Mouse (Mus musculus): ENCODE data around the gene Mrps26. TPM values are rescaled to one million over a fixed set of nuclear protein-coding genes. Genes with fewer than 3 reads are reported as not detected.

Mrps26 gene
- total and polyA plus RNA-seq, 2 experiments from 2014 or later = 46.2 to 113 TPM

GRCm38 (mm10) chr2:130529925-130530324, 33.6 kb upstream of the Mrps26 start:
- no peak overlapping the region for H3K4me3 ChIP-seq (ENCODE audit: low read depth, low read length)
- no peaks in the 10 kb centered on the region for H3K4me1 ChIP-seq (ENCODE audit: insufficient read depth)
- H3K27ac ChIP-seq (ENCODE audit: low read depth, low read length) = no peak overlapping the region
- H3K36me3 ChIP-seq (ENCODE audit: insufficient read depth) = peaks cover 68% of the 10 kb centered on the region
- no peaks in the 10 kb centered on the region for H3K9me3 ChIP-seq (ENCODE audit: low read length)
- no peak for ATAC-seq
- TF ChIP-seq CTCF (IDR thresholded peaks at IDR 0.05; ENCODE audit: low read depth) = no peak
- H3K4me2 ChIP-seq (ENCODE audit: low read depth) = no peak overlapping the region
- no peak for DNase-seq
- 74% methylated on average over 7 of the region's 7 CpGs for WGBS
- no peak overlapping the region for H3K9ac ChIP-seq
- H3K27me3 ChIP-seq (ENCODE audit: insufficient read depth, low read length) = no peaks in the 10 kb centered on the region

- Histone ChIP-seq H3K36me3 (ENCODE audit: insufficient read depth) (peaks cover 76% of the 10 kb centered on the region), H3K9ac (no peak overlapping the region), H3K27me3 (ENCODE audit: insufficient read depth, low read length) (no peaks in the 10 kb centered on the region), H3K9me3 (ENCODE audit: low read length) (no peaks in the 10 kb centered on the region), H3K4me1 (ENCODE audit: insufficient read depth) (no peaks in the 10 kb centered on the region), H3K27ac (ENCODE audit: low read depth, low read length) (no peak overlapping the region), H3K4me3 (ENCODE audit: low read depth, low read length) (no peak overlapping the region), H3K4me2 (ENCODE audit: low read depth) (no peak overlapping the region)
- DNase-seq (no peak), ATAC-seq (no peak)
- WGBS = 93% methylated on average over 2 of the region's 2 CpGs
- no peak for TF ChIP-seq CTCF (IDR thresholded peaks at IDR 0.05; ENCODE audit: low read depth)
Observed at GRCm38 (mm10) chr2:130532201-130532600, 31.3 kb upstream of the Mrps26 start.

- no peak overlapping the region for H3K4me2 ChIP-seq (ENCODE audit: low read depth)
- no peaks in the 10 kb centered on the region for H3K27me3 ChIP-seq (ENCODE audit: insufficient read depth, low read length)
- no peak for TF ChIP-seq CTCF (IDR thresholded peaks at IDR 0.05; ENCODE audit: low read depth)
- H3K4me3 ChIP-seq (ENCODE audit: low read depth, low read length) = no peak overlapping the region
- H3K9ac ChIP-seq = no peak overlapping the region
- 90% methylated on average over 6 of the region's 6 CpGs for WGBS
- ATAC-seq = no peak
- no peaks in the 10 kb centered on the region for H3K9me3 ChIP-seq (ENCODE audit: low read length)
- H3K36me3 ChIP-seq (ENCODE audit: insufficient read depth) = peaks cover 84% of the 10 kb centered on the region
- no peaks in the 10 kb centered on the region for H3K4me1 ChIP-seq (ENCODE audit: insufficient read depth)
- no peak overlapping the region for H3K27ac ChIP-seq (ENCODE audit: low read depth, low read length)
- no peak for DNase-seq
Observed at GRCm38 (mm10) chr2:130535017-130535416, 28.5 kb upstream of the Mrps26 start.

- no peaks in the 10 kb centered on the region for H3K4me1 ChIP-seq (ENCODE audit: insufficient read depth)
- H3K27ac ChIP-seq (ENCODE audit: low read depth, low read length) = no peak overlapping the region
Observed at GRCm38 (mm10) chr2:130536890-130537289, 26.7 kb upstream of the Mrps26 start.

GRCm38 (mm10) chr2:130538876-130539546, 24.5 kb upstream of the Mrps26 start:
- Histone ChIP-seq H3K27ac (ENCODE audit: low read depth, low read length) (no peak overlapping the region), H3K4me2 (ENCODE audit: low read depth) (no peak overlapping the region), H3K36me3 (ENCODE audit: insufficient read depth) (peaks cover 91% of the 10 kb centered on the region), H3K9me3 (ENCODE audit: low read length) (no peaks in the 10 kb centered on the region), H3K9ac (no peak overlapping the region), H3K4me1 (ENCODE audit: insufficient read depth) (no peaks in the 10 kb centered on the region), H3K4me3 (ENCODE audit: low read depth, low read length) (no peak overlapping the region), H3K27me3 (ENCODE audit: insufficient read depth, low read length) (no peaks in the 10 kb centered on the region)
- DNase-seq (no peak), ATAC-seq (no peak)
- 94% methylated on average over 8 of the region's 8 CpGs for WGBS
- no peak for TF ChIP-seq CTCF (IDR thresholded peaks at IDR 0.05; ENCODE audit: low read depth)

More at GRCm38 (mm10) chr2:130536890-130537289, 26.7 kb upstream of the Mrps26 start:
- ATAC-seq = no peak
- Histone ChIP-seq H3K9ac (no peak overlapping the region), H3K9me3 (ENCODE audit: low read length) (no peaks in the 10 kb centered on the region), H3K27me3 (ENCODE audit: insufficient read depth, low read length) (no peaks in the 10 kb centered on the region), H3K36me3 (ENCODE audit: insufficient read depth) (peaks cover 88% of the 10 kb centered on the region), H3K4me2 (ENCODE audit: low read depth) (no peak overlapping the region), H3K4me3 (ENCODE audit: low read depth, low read length) (no peak overlapping the region)
- 75% methylated on average over 3 of the region's 3 CpGs for WGBS
- TF ChIP-seq CTCF (IDR thresholded peaks at IDR 0.05; ENCODE audit: low read depth) = no peak
- DNase-seq = no peak

GRCm38 (mm10) chr2:130540266-130540665, 23.3 kb upstream of the Mrps26 start:
- 94% methylated on average over 9 of the region's 9 CpGs for WGBS
- Histone ChIP-seq H3K9me3 (ENCODE audit: low read length) (no peaks in the 10 kb centered on the region), H3K27me3 (ENCODE audit: insufficient read depth, low read length) (no peaks in the 10 kb centered on the region), H3K36me3 (ENCODE audit: insufficient read depth) (peaks cover 92% of the 10 kb centered on the region), H3K4me3 (ENCODE audit: low read depth, low read length) (no peak overlapping the region), H3K4me1 (ENCODE audit: insufficient read depth) (no peaks in the 10 kb centered on the region), H3K27ac (ENCODE audit: low read depth, low read length) (no peak overlapping the region), H3K4me2 (ENCODE audit: low read depth) (no peak overlapping the region), H3K9ac (no peak overlapping the region)
- DNase-seq (no peak), ATAC-seq (no peak)
- TF ChIP-seq CTCF (IDR thresholded peaks at IDR 0.05; ENCODE audit: low read depth) = no peak

GRCm38 (mm10) chr2:130546957-130547356, 16.6 kb upstream of the Mrps26 start:
- ATAC-seq = no peak
- no peak overlapping the region for H3K4me3 ChIP-seq (ENCODE audit: low read depth, low read length)
- no peak for DNase-seq
- WGBS = 91% methylated on average over 8 of the region's 8 CpGs
- H3K27ac ChIP-seq (ENCODE audit: low read depth, low read length) = no peak overlapping the region
- no peaks in the 10 kb centered on the region for H3K27me3 ChIP-seq (ENCODE audit: insufficient read depth, low read length)
- H3K9ac ChIP-seq = no peak overlapping the region
- TF ChIP-seq CTCF (IDR thresholded peaks at IDR 0.05; ENCODE audit: low read depth) = no peak
- no peaks in the 10 kb centered on the region for H3K9me3 ChIP-seq (ENCODE audit: low read length)
- H3K36me3 ChIP-seq (ENCODE audit: insufficient read depth) = peaks cover 91% of the 10 kb centered on the region
- no peak overlapping the region for H3K4me2 ChIP-seq (ENCODE audit: low read depth)
- H3K4me1 ChIP-seq (ENCODE audit: insufficient read depth) = no peaks in the 10 kb centered on the region

All from forebrain, postnatal 0 days (tissue).